Mouse (Mus musculus) testis, adult 10 weeks (tissue): ENCODE results near the gene Sbsn. TPM values are rescaled to one million over a fixed set of nuclear protein-coding genes. Genes with fewer than 3 reads are reported as not detected.

Experiments used
- polyA plus RNA-seq: library from polyadenylated mRNA; stranded (reverse); fragments of 350-450 nt; fragmentation: Illumina TruSeq; extraction: RNeasy Lipid Tissue Mini Kit (QIAGEN cat#74804); gene quantifications from one replicate; pipeline ENCODE4 v1.2.3, GENCODE M21; 2014; ENCODE audit warnings: low read depth, low replicate concordance

The Sbsn gene
- 0.59 TPM for polyA plus RNA-seq

GRCm38 (mm10) chr7:30751086-30751669 is at the start of gene Sbsn:
Gene Sbsn, plus strand, starts transcription at chr7:30751471.

GRCm38 (mm10) chr7:30711942-30712341 is 39.3 kb upstream of the Sbsn start, which contains the start of gene Atp4a:
Gene Atp4a, plus strand, starts transcription at chr7:30712209.

GRCm38 (mm10) chr7:30729396-30730063 is 21.7 kb upstream of the Sbsn start, which contains the start of gene Tmem147:
Gene Tmem147, minus strand, starts transcription at chr7:30729540.

GRCm38 (mm10) chr7:30743617-30744016 is 7.7 kb upstream of the Sbsn start, which contains the start of gene Gapdhs:
Gene Gapdhs, minus strand, starts transcription at chr7:30743681.

GRCm38 (mm10) chr7:30763456-30763855 is 12.2 kb downstream of the Sbsn start, which contains the start of gene Dmkn:
Gene Dmkn, plus strand, starts transcription at chr7:30763756.

GRCm38 (mm10) chr7:30787377-30788022 is 36.2 kb downstream of the Sbsn start, which contains the start of gene Krtdap:
Gene Krtdap, plus strand, starts transcription at chr7:30787896.

Other genes starting within 250 kb of the Sbsn start
- gene Arhgap33, start 216.4 kb upstream of the Sbsn start, polyA plus RNA-seq, result 4.2 TPM
- gene Hspb6, start 199.3 kb upstream of the Sbsn start, polyA plus RNA-seq, result 35.8 TPM
- 5.3 TPM for gene Proser3, start 199.2 kb upstream of the Sbsn start, polyA plus RNA-seq
- 9.7 TPM for gene Lin37, start 191.6 kb upstream of the Sbsn start, polyA plus RNA-seq
- 13.3 TPM for gene U2af1l4, start 188.2 kb upstream of the Sbsn start, polyA plus RNA-seq
- 0.97 TPM for gene Gm49396, start 188.1 kb upstream of the Sbsn start, polyA plus RNA-seq
- gene Psenen, start 187.8 kb upstream of the Sbsn start, polyA plus RNA-seq, result 22.6 TPM
- not detected for gene Igflr1, start 186.0 kb upstream of the Sbsn start, polyA plus RNA-seq
- gene Kmt2b, start 162.7 kb upstream of the Sbsn start, polyA plus RNA-seq, result 7.6 TPM
- gene Zbtb32, start 152.6 kb upstream of the Sbsn start, polyA plus RNA-seq, result 21.3 TPM
- gene Upk1a, start 138.6 kb upstream of the Sbsn start, polyA plus RNA-seq, result not detected
- gene Cox6b1, start 125.3 kb upstream of the Sbsn start, polyA plus RNA-seq, result 113 TPM
- not detected for gene Etv2, start 115.6 kb upstream of the Sbsn start, polyA plus RNA-seq
- 0.29 TPM for gene Rbm42, start 101.2 kb upstream of the Sbsn start, polyA plus RNA-seq
- 7.4 TPM for gene Haus5, start 86.5 kb upstream of the Sbsn start, polyA plus RNA-seq
- 380 TPM for gene Pmis2, start 79.9 kb upstream of the Sbsn start, polyA plus RNA-seq
- 6.8 TPM for gene 2200002J24Rik, start 52.5 kb upstream of the Sbsn start, polyA plus RNA-seq
- gene Atp4a, start 39.3 kb upstream of the Sbsn start, polyA plus RNA-seq, result 0.25 TPM
- 14.5 TPM for gene Tmem147, start 21.9 kb upstream of the Sbsn start, polyA plus RNA-seq
- 629 TPM for gene Gapdhs, start 7.8 kb upstream of the Sbsn start, polyA plus RNA-seq
- gene Dmkn, start 12.3 kb downstream of the Sbsn start, polyA plus RNA-seq, result 5.9 TPM
- not detected for gene Krtdap, start 36.4 kb downstream of the Sbsn start, polyA plus RNA-seq
- gene Ffar2, start 72.3 kb downstream of the Sbsn start, polyA plus RNA-seq, result not detected
- not detected for gene Ffar3, start 104.7 kb downstream of the Sbsn start, polyA plus RNA-seq
- 0.17 TPM for gene Ffar1, start 110.1 kb downstream of the Sbsn start, polyA plus RNA-seq
- not detected for gene Cd22, start 128.9 kb downstream of the Sbsn start, polyA plus RNA-seq
- gene Mag, start 163.4 kb downstream of the Sbsn start, polyA plus RNA-seq, result 0.95 TPM
- gene Hamp2, start 173.2 kb downstream of the Sbsn start, polyA plus RNA-seq, result not detected
- gene Hamp, start 192.6 kb downstream of the Sbsn start, polyA plus RNA-seq, result not detected
- 16.6 TPM for gene Usf2, start 205.3 kb downstream of the Sbsn start, polyA plus RNA-seq
- gene Lsr, start 222.0 kb downstream of the Sbsn start, polyA plus RNA-seq, result 0.92 TPM
- gene Fam187b, start 222.3 kb downstream of the Sbsn start, polyA plus RNA-seq, result 177 TPM